Mouse (Mus musculus) kidney, postnatal 25 days (tissue): ENCODE results near the gene Def6.

Source experiments
- DNase-seq, 2 experiments: peaks; one replicate each; pipeline ENCODE4 v3.0.0; 2021; ENCODE audit warnings: mixed read lengths in 2 of 2

Def6 gene

DNA sequence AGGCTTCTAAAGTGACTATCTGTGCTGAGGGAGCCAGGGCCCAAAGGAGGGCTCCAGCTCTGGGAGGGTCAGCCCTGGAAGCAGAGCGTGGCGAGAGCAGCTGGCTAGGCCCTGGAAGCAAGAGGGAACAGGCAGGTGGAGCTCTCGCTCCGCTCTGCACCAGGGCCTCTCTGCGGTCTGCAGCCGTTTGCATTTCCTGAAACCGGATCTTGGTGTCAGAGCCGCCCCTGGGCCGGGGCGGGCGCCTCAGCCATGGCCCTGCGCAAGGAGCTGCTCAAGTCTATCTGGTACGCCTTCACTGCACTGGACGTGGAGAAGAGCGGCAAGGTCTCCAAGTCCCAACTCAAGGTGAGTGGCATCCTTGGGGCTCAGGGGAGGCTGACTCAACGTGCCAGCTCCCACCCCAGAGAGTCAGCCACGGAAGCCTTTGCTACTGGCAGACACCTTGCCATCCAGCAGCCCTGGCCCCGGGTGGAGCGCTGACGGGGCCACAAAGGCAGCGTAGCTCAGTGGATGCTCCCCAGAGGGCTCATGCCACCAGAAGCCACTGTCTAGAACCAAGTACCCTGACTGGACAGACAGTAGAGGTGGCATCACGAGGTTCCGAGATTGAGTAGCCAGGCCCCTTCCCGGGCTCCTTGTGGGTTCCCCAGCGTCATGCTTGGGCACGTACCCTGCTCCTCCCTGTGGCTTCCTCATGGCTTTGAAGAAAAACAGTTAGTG is at the start of gene Def6:
TSS of gene Def6 (plus strand) at position 188 of the 723 bp plus-strand sequence.
- peak; percentile 77 to 88 for DNase-seq

- no peak for DNase-seq
Measured at GRCm38 (mm10) chr17:28160361-28160760, 47.2 kb upstream of the Def6 start.

- peak in 1 of 2 experiments; percentile 22 for DNase-seq
Measured at GRCm38 (mm10) chr17:28161310-28161881, 46.2 kb upstream of the Def6 start.

DNA sequence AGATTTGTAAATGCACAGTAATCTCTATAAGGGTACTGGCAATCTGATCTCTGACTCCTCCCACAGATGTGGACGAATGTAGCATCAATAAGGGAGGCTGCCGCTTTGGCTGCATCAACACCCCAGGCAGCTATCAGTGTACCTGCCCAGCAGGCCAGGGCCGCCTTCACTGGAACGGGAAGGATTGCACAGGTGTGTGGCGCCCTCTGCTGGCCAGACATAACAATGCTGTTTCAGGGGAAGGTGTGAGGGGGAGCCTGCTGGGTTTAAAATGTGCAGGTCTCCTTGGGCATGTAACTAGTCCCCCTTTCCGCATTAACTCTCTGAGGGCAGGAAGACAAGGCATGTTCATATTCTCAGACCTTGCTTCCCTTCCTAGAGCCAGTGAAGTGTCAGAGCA is 43.9 kb upstream of the Def6 start:
- DNase-seq, result peak; percentile 83 to 84

DNA sequence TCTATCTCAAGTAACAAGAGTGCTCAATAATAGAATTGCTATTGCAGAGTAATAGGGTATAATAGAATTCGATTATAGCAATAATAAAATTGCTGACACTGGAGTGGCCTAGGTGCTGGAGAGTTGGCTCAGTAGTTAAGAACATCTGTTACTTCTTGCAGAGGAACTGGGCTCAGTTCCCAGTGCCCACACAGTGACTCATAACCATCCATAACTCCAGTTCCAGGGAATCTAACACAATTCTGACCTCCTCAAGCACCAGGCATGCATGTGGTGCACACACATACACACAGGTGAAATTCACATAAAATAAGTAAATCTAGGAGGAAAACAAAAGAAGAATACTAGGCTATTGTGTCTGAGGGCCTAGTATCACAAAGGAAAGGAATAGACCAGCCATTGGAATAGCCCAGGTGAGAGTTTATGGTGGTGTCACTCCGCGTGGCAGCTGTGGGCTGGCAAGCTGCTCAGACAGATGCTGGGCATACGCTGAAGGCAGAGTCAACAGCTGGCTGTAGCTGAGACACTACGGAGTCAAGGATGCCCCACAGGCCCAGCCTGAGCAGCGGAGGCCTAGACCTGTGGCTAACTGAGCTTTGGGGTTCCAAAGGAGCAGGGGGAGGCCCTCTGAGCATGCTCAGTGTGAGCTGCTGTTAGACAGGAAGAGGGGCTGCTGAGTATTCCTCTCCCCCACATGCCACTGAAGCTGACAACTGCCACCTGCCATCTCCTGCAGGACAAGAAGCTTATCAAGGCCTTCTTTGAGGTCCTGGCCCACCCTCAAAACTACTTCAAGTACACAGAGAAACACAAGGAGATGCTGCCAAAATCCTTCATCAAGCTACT is 36.9 kb upstream of the Def6 start:
- DNase-seq, result no peak

DNA sequence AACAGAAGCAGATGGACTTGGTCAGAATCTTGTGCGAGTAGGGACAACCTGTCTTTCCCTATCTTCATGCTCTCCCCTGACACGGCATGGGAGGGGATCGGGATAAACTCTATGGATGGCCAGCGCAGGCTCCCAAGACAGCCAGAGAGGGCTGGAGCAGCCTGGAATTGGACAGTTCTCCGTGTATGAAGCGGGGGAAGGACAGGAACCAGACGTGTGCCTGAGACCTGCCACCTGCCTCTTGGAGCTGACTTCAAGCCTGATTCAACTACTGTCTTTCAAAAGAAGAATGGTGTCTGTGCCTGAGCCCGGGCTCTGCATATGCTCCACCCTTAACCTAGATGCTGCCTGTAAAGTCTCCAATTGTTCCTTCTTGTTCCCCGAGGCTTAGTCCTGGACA is 34.9 kb upstream of the Def6 start:
- no peak for DNase-seq

DNA sequence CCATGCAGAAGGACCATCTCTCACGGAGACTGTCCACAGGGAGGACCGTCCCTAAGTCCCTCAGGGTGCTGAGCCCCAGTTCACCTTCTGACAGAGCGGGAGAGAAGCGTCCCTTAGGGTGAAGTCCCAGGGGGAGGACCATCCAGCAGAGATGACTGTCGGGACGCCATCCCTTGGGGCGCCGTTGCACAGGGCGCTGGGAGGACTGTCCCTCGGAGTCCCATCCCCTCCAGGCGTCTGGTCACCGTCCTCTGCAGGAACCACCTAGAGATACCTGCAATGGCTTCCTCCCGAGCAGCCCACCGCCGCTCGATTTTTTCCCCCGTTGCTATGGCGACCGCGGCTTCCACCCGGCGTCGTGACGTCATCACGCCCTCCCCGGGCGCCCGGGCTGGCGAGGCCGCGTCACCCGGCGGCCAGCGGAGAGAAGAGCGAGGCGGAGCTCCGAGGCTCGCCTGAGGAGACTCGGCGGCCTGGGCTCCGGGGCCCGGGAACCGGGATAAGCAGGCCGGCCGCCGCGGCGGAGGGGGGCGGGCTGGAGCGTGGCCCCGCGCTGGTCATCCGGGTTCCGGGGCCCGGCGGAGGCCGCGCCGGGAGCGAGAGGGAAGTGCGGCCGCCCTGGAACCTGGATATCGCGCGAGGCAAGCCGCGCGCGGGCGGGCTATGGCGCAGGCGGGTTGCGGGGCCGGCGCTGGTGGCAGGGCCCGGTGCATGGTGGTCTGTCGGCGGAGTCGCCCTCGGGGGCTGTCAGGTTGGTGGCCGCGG is 30.6 kb upstream of the Def6 start, which contains the start of gene Zfp523:
TSS of gene Zfp523 (plus strand) at position 355 of the 765 bp plus-strand sequence.
- peak; percentile 90 to 96 for DNase-seq

GRCm38 (mm10) chr17:28177540-28178046 is 30.0 kb upstream of the Def6 start:
- peak; percentile 57 to 81 for DNase-seq

- peak in 1 of 2 experiments; percentile 43 for DNase-seq
Measured at GRCm38 (mm10) chr17:28180331-28180730, 27.2 kb upstream of the Def6 start.

DNA sequence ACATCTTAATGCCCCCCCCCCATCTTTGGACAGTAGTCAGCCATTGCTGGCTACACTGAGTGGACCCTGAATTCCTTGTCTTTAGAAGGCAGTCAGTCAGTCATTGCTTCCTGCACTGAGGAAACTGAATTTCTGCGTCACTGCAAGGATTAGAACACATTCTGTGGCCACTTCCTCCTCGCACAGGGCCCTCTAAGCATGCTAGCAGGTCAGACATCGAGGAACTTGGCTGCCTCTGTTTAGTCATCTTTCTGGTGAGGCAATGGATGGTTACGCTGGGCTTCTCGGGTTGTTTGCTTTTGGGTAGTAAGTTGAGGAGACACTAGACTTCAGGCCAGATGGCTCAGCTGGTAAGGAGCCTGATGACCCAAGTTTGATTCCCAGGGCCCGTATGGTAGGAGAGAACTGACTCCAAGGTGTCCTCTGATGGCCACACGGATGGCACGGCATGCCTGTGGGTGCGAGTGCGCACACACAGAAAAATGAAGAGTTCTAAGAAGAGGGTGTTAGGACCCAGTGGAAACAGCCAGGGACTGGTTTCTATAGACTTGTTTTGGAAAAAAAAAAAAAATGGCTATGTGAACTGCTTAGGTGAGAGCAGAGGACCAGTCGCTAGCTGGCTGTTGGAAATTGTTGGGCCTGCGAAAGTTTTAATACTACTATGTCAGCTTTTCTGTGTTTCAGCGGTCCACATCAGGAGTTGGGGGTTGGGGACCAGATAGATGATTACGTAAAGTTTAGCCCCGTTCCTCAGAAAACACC is 26.6 kb upstream of the Def6 start:
- no peak for DNase-seq

DNA sequence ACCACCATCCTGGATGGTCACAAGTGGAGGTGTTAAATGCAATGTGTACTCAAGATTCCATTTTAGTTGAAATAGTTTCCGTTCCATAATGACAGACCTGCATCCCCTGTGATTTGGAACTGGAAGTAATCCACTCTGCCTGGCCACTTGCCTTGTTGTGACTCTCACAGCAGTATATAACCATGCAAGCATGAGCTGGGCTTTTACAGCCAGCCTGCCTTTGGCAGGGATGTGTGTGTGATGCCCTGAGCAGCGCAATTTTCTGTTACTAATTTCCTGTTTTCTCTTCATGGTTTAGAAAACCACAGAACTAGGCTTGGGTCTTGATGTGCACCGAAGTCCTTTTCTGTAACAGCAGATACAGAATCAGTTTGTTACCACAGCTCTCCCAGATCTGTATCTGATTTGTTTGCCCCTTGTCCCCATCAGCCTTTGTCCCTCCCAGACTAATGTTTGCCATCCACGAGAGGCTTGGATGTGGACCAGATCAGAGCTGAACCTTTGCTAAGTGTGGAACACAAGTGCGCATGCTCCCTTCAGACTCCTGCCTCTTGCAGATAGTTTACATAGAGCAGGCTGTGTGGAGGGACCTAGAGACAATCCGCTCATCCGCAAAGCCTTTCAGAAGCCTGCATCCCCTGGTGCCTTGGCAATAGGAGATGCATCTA is 22.5 kb upstream of the Def6 start:
- no peak for DNase-seq

DNA sequence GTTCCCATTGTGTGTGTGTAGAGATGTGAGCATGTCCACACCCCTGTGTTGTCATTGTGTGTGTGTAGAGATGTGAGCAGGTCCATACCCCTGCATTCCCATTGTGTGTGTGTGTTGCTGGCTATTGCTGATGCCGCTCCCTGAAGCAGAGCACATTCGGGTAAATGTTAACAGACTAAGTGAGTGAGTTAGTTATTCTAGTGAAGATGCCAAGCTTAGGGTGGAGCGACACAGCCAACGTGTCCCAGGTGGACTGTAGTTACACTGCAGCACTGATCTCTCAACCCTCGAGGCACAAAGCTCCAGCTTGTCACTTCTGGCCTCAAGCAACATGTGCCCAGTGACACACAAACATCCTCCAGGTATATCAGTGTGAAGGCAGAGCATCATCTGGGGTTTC is 19.3 kb upstream of the Def6 start:
- DNase-seq, result peak; percentile 32 to 51

DNA sequence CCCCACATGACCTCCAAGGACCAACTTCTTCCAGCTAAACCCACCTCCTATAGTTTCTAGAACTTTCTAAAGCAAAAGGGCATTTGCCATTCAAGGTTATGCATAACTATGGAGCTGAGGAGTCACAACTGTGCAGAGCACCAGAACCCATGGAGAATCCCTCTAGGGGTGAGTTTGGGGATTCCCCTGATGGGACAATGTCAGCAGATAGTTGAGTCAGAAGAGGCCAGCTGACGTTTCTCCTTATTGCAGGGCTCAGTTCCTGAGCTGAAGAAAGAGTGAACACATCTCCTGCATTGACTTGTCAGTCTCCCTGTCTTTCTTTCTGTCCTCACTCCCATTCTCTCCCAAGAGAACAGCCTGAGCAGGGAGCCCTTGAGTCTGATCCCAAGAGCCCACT is 14.8 kb upstream of the Def6 start:
- no peak for DNase-seq

DNA sequence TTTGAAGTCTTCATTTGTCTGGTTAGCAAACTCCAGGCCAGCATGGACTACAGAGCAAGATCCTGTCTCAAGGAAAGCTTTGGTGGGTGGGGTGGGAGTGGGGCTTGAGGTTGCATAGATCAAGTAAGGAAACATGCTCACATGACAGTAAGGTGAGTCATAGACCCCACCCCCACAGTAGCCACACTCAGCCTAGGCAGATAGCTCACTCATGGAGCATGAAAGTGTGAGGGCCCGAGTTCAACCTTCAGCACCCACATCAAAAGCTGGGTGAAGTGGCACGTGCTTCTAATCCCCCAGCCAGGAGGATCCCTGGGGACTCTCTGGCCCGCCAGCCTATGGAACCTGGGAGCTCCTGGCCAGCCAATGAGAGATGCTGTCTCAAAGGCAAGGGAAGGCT is 14.0 kb upstream of the Def6 start:
- DNase-seq, result no peak

DNA sequence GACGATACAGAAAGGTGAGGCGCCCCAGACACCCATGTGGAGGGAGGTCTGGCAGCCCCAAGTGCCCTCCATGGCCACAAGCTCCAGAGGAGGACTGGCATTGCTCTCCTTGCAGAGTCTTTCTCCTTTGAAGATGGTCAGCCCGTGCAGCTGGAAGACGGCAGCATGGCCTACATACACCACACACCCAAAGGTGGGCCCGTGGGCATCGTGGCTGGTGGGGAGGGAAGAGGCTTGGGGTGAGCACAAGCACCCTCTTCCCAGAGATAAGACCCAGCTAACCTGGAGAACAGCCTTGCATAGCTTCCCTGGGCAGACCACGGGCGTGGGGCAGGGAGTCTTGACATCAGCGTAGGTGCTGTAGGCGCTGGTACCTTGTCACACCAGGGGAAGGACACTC is 12.5 kb upstream of the Def6 start:
- no peak for DNase-seq

DNA sequence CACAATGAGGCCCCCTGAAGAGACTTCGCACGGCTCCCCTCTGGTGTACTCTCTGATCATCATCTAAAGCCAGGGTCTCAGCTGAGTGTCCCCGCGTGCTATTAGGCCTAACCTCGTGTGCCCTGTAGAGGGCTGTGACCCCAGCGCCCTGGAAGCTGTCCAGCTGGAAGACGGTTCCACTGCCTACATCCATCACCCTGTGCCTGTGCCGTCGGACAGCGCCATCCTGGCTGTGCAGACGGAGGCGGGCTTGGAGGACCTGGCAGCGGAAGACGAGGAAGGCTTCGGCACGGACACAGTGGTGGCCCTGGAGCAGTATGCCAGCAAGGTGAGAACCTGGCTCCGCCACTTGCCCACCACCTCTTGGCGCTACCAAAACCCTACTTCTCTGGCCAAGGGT is 9.9 kb upstream of the Def6 start:
- peak; percentile 19 to 59 for DNase-seq

DNA sequence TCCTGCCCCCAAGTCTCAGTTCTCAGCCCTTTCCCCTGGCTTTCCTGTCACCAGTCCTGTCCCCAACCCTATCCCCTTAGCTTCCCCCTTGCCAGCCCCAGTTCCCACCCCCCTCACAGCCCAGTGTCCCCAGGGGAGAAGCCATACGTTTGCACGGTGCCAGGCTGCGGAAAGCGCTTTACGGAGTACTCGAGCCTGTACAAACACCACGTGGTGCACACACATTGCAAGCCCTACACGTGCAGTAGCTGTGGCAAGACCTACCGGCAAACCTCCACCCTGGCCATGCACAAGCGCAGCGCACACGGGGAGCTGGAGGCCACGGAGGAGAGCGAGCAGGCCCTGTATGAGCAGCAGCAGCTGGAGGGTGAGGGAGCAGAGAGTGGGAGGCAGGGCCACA is 5.6 kb upstream of the Def6 start:
- DNase-seq, result no peak

DNA sequence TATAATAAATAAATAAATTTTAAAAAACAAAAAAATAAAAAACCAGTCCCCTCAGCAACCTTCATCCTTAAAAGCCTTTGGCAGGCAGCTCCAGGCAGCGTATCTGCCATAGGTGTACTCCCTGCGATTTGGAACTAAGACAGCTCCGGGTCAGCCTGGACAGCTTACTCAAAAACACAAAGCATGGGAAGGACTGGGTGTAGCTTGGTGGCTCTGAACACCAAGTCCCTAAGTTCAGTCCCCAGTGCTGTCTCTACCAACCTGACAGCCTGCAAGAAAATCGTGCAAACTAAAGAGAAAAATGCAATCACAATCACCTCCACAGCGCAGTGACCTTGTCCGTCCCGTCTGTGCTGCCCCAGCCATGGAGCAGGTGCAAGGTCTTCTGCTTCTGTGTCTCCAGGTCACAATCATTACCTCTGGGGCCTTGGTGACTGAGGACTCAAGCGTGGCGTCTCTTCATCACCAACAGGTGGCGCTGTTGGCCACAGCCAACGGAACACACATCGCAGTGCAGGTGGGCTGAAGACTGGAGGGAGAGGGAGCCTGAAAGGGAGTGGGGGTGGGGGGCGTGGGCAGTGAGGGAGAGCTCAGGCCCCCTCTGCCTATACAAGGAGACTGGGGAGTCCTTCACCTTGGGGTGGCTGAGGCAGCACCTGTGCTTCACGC is 3.4 kb upstream of the Def6 start:
- DNase-seq, result peak; percentile 47 to 60

GRCm38 (mm10) chr17:28205443-28205842 is 2.1 kb upstream of the Def6 start:
- DNase-seq, result no peak

- no peak for DNase-seq
Measured at GRCm38 (mm10) chr17:28207092-28207491, 486 bp upstream of the Def6 start.

GRCm38 (mm10) chr17:28208314-28208612 is 685 bp downstream of the Def6 start:
- no peak for DNase-seq
